Mouse (Mus musculus): ENCODE data around the gene Rxfp3.

GRCm38 (mm10) chr15:11064160-11064557 lies 26.4 kb upstream of the Rxfp3 start:
- no peak for TF ChIP-seq CTCF (IDR thresholded peaks at IDR 0.05; ENCODE audit: extremely low read depth, insufficient read depth, insufficient read length, insufficient replicate concordance)
- TF ChIP-seq POLR2A (IDR thresholded peaks at IDR 0.05; ENCODE audit: low read depth, low read length): no peak

Data from spleen, adult 2 months (tissue).